Mouse (Mus musculus): Measurements from ENCODE around the gene Tsen15. TPM values are rescaled to one million over a fixed set of nuclear protein-coding genes. Genes with fewer than 3 reads are reported as not detected.

Tsen15 gene
- polyA plus RNA-seq (2014; fragmentation: Nextera tagmentation; extraction: Ambion mirVana), result 43.3 and 45.9 TPM in 2 replicates

DNA sequence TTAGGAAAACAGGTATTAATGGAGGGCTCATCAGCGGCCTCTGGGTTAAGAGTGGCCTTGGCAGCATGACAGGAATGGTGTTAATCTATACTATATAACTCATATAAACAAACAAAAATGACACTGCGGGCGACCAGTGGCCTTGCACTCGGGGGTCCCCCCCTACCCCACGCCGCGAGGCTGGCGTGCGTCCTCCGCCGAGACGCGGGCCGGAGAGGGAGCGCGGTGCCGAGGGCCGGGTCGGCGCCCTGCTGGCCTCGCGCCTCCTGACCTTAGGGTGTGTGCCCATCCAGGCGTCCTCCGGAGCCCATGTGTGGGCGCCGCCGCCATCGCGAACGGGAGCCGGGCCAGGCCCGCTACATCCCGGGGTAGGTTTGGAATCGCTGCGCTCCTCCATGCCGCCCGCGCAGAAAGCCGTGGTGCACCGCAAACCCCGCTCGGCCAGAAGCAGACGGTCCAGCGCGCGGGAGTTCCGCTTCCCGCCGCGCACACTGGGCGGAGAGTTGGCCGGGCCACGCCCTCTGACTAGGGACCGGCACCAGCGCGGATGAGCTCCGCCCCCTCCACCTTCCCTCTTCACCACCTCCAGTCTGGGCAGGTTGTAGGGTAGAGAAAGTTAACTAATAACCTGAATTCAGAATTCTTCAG is at the start of gene Tsen15:
Gene Tsen15 (minus strand): TSS at position 501 of the 648 bp plus-strand sequence.
- H3K4me2 ChIP-seq (ENCODE audit: low read length), result peak within 1 kb of the TSS; percentile 69
- no peaks in the 10 kb centered on the region for H3K4me1 ChIP-seq (ENCODE audit: control insufficient read depth, insufficient read depth, low read length)
- ATAC-seq (peak; percentile 98), DNase-seq (ENCODE audit: low spot score) (peak; percentile 72)
- H3K4me3 ChIP-seq (ENCODE audit: low read depth, low read length), result peak within 1 kb of the TSS; percentile 75
- no peaks in the 10 kb centered on the region for H3K27me3 ChIP-seq (replicated peaks; ENCODE audit: control insufficient read depth, insufficient read depth, low read length)
- H3K9ac ChIP-seq (ENCODE audit: low read length), result peak within 1 kb of the TSS; percentile 73
- H3K27ac ChIP-seq (ENCODE audit: low read depth, low read length), result no peak within 1 kb of the TSS
- under 1% methylated on average over 56 of the region's 57 CpGs for WGBS
- H3K36me3 ChIP-seq (ENCODE audit: control insufficient read depth, insufficient read depth, low read length), result 0 out of 2 replicates have a peak, but pooled peaks cover 3% of the 10 kb centered on the region
- H3K9me3 ChIP-seq (replicated peaks; ENCODE audit: control insufficient read depth, low read length), result no peaks in the 10 kb centered on the region

DNA sequence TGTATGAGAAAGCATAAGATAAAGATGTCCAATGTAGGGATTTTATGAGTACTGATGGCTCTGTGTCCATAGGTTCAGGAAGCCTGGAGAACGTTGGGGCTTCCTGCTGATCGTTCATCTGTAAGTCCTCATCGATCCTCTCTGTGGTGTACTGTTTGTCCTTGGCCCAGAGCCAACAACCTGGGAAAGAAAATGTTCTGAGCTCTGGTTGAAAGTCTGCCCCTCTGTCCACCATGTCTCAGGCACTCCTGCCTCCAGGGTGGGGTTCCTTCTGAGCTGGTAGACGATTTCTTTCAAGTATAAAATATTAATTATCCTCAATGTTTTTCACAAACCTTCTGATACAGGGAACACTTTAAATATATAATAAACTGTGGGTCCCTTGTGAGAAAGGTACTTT is 47.7 kb upstream of the Tsen15 start:
- Histone ChIP-seq H3K4me1 (ENCODE audit: control insufficient read depth, insufficient read depth, low read length) (no peaks in the 10 kb centered on the region), H3K4me2 (ENCODE audit: low read length) (no peak overlapping the region), H3K9me3 (replicated peaks; ENCODE audit: control insufficient read depth, low read length) (no peaks in the 10 kb centered on the region), H3K27me3 (replicated peaks; ENCODE audit: control insufficient read depth, insufficient read depth, low read length) (no peaks in the 10 kb centered on the region), H3K36me3 (ENCODE audit: control insufficient read depth, insufficient read depth, low read length) (no peaks in the 10 kb centered on the region), H3K4me3 (ENCODE audit: low read depth, low read length) (no peak overlapping the region), H3K27ac (ENCODE audit: low read depth, low read length) (no peak overlapping the region), H3K9ac (ENCODE audit: low read length) (no peak overlapping the region)
- 82% methylated on average over 4 of the region's 4 CpGs for WGBS
- no peak for DNase-seq (ENCODE audit: low spot score)
- ATAC-seq, result no peak

DNA sequence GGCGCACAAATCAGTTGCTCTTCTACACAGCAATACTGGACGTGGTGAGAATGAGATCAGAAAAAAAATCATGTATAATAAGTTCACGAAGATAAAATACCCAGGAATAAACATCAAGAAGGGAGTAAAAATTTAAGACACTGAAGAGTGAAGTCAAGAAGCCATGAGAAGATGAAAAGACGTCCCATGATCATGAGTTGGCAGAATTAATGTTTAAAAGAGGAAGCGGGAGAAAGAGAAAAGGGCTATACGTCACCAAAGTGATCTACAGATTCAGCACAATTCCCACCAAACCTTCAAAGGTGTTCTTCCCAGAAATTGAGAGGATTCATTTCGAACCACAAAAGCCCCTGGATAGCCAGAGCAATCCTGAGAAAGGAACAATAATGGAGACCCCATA is 43.3 kb upstream of the Tsen15 start:
- no peak for DNase-seq (ENCODE audit: low spot score)
- ATAC-seq, result no peak
- WGBS, result 89% methylated on average over 7 of the region's 7 CpGs
- Histone ChIP-seq H3K9ac (ENCODE audit: low read length) (no peak overlapping the region), H3K36me3 (ENCODE audit: control insufficient read depth, insufficient read depth, low read length) (no peaks in the 10 kb centered on the region), H3K4me3 (ENCODE audit: low read depth, low read length) (no peak overlapping the region), H3K27ac (ENCODE audit: low read depth, low read length) (no peak overlapping the region), H3K4me1 (ENCODE audit: control insufficient read depth, insufficient read depth, low read length) (no peaks in the 10 kb centered on the region), H3K27me3 (replicated peaks; ENCODE audit: control insufficient read depth, insufficient read depth, low read length) (no peaks in the 10 kb centered on the region), H3K4me2 (ENCODE audit: low read length) (no peak overlapping the region), H3K9me3 (replicated peaks; ENCODE audit: control insufficient read depth, low read length) (no peaks in the 10 kb centered on the region)

DNA sequence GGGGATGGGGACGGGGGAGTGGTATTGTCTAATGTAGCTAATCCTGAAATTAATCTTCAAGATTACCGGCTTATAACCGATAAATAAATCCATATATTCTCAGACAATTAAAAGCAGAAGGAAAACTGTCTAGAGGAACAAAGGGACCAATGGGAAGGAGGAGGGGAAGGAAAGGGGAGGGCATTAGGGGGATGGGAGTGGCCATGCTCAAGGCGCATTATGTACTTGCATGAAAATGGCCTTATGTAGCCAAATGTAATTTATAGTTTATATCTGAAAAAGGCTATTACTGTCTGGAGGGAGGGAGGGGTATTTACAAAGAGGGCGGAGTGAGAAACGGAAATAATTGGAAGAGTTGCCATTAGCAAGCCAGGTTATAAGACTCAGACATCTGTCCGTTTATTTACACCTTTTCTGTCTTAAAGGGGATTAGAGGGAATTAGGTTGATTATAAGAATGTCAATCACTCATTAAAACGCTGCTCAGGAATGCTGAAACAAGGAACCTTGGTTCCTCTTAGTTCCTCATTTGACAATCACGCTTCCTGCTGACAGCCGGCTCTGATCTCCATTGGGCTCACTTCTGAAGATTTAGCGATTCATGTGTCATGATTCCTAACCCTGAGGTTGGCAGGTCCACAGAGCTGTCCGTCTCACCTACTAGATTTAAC is 41.6 kb upstream of the Tsen15 start:
- Histone ChIP-seq H3K27me3 (replicated peaks; ENCODE audit: control insufficient read depth, insufficient read depth, low read length) (no peaks in the 10 kb centered on the region), H3K4me1 (ENCODE audit: control insufficient read depth, insufficient read depth, low read length) (no peaks in the 10 kb centered on the region), H3K9ac (ENCODE audit: low read length) (0 out of 2 replicates have a peak overlapping the region, but pooled peaks have one; percentile 1), H3K4me3 (ENCODE audit: low read depth, low read length) (no peak overlapping the region), H3K36me3 (ENCODE audit: control insufficient read depth, insufficient read depth, low read length) (no peaks in the 10 kb centered on the region), H3K27ac (ENCODE audit: low read depth, low read length) (no peak overlapping the region), H3K9me3 (replicated peaks; ENCODE audit: control insufficient read depth, low read length) (no peaks in the 10 kb centered on the region), H3K4me2 (ENCODE audit: low read length) (peak overlapping the region; percentile 21)
- WGBS, result 22% methylated on average over 12 of the region's 12 CpGs
- ATAC-seq (peak; percentile 71), DNase-seq (ENCODE audit: low spot score) (peak; percentile 56)

DNA sequence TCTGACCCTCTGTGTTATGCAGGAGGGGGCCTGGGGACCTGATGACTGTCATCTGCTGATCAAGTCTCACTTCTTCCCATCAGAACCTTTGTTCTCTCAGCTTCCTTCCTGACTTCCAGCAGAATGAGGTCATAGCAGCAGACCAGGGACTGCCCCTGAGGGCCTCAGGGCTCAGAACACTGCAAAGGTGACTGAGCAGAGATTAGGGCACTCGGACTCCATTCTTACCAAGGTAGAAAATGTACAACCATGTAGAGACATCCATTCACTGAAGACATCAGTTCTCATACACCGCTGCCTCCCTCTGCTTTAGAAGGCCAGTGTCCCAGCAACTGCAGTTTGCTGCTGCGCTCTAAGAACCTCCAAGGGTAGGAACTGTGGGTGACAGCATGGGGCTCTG is 36.6 kb upstream of the Tsen15 start:
- Histone ChIP-seq H3K4me3 (ENCODE audit: low read depth, low read length) (no peak overlapping the region), H3K36me3 (ENCODE audit: control insufficient read depth, insufficient read depth, low read length) (no peaks in the 10 kb centered on the region), H3K27ac (ENCODE audit: low read depth, low read length) (no peak overlapping the region), H3K4me1 (ENCODE audit: control insufficient read depth, insufficient read depth, low read length) (no peaks in the 10 kb centered on the region), H3K9ac (ENCODE audit: low read length) (no peak overlapping the region), H3K4me2 (ENCODE audit: low read length) (no peak overlapping the region), H3K27me3 (replicated peaks; ENCODE audit: control insufficient read depth, insufficient read depth, low read length) (no peaks in the 10 kb centered on the region), H3K9me3 (replicated peaks; ENCODE audit: control insufficient read depth, low read length) (no peaks in the 10 kb centered on the region)
- 93% methylated on average over 3 of the region's 3 CpGs for WGBS
- ATAC-seq, result no peak
- DNase-seq (ENCODE audit: low spot score), result no peak

DNA sequence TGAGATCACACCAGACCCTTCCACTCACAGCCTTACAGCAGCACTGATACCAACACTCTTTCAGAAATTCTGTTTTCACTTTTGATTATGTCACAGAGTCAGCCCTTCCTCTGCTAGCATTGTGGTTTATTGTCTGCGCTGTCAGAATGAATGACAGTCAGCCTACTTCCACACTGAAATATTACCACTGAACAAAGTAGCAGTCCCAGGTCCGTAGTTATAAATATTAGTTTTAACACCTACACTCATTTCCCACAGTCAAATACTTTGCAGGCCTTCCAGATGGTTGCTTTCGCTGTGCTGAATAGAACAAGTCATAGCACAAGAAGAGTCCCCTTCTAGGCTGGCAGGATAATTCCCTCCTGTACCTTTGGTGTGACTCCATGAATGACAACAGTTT is 35.8 kb upstream of the Tsen15 start:
- no peaks in the 10 kb centered on the region for H3K27me3 ChIP-seq (replicated peaks; ENCODE audit: control insufficient read depth, insufficient read depth, low read length)
- 89% methylated on average over 3 of the region's 3 CpGs for WGBS

DNA sequence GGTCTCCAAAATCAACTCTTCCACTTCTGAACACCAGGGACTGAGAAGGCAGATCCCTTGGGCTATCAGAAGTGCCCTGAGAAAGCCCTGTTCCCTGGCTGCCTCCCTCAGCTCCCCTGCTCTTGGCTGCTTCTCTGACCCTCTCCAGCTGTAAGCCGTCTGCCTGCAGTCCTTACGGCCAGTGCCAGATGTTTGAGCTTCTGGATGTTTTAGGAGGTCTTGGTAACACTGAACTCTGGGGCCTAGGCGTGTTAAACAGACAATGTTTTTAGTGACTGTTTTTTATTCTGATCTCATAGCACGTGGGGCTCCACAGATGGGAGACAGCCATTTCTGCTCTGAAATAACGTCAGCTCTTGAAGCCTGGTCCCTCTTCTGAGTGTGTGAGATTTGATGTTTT is 31.1 kb upstream of the Tsen15 start:
- Histone ChIP-seq H3K36me3 (ENCODE audit: control insufficient read depth, insufficient read depth, low read length) (no peaks in the 10 kb centered on the region), H3K27ac (ENCODE audit: low read depth, low read length) (no peak overlapping the region), H3K9me3 (replicated peaks; ENCODE audit: control insufficient read depth, low read length) (no peaks in the 10 kb centered on the region), H3K4me2 (ENCODE audit: low read length) (no peak overlapping the region), H3K9ac (ENCODE audit: low read length) (no peak overlapping the region), H3K27me3 (replicated peaks; ENCODE audit: control insufficient read depth, insufficient read depth, low read length) (no peaks in the 10 kb centered on the region), H3K4me1 (ENCODE audit: control insufficient read depth, insufficient read depth, low read length) (no peaks in the 10 kb centered on the region; the same call in 1 of the 2 replicates), H3K4me3 (ENCODE audit: low read depth, low read length) (no peak overlapping the region)
- WGBS, result 51% methylated on average over 5 of the region's 5 CpGs
- DNase-seq (ENCODE audit: low spot score) (no peak), ATAC-seq (no peak)

More for the DNA sequence above, 35.8 kb upstream of the Tsen15 start:
- H3K4me2 ChIP-seq (ENCODE audit: low read length), result no peak overlapping the region
- DNase-seq (ENCODE audit: low spot score) (no peak), ATAC-seq (no peak)
- H3K9me3 ChIP-seq (replicated peaks; ENCODE audit: control insufficient read depth, low read length), result no peaks in the 10 kb centered on the region
- H3K27ac ChIP-seq (ENCODE audit: low read depth, low read length), result no peak overlapping the region
- no peak overlapping the region for H3K9ac ChIP-seq (ENCODE audit: low read length)
- no peaks in the 10 kb centered on the region for H3K36me3 ChIP-seq (ENCODE audit: control insufficient read depth, insufficient read depth, low read length)
- H3K4me1 ChIP-seq (ENCODE audit: control insufficient read depth, insufficient read depth, low read length), result no peaks in the 10 kb centered on the region
- H3K4me3 ChIP-seq (ENCODE audit: low read depth, low read length), result no peak overlapping the region

DNA sequence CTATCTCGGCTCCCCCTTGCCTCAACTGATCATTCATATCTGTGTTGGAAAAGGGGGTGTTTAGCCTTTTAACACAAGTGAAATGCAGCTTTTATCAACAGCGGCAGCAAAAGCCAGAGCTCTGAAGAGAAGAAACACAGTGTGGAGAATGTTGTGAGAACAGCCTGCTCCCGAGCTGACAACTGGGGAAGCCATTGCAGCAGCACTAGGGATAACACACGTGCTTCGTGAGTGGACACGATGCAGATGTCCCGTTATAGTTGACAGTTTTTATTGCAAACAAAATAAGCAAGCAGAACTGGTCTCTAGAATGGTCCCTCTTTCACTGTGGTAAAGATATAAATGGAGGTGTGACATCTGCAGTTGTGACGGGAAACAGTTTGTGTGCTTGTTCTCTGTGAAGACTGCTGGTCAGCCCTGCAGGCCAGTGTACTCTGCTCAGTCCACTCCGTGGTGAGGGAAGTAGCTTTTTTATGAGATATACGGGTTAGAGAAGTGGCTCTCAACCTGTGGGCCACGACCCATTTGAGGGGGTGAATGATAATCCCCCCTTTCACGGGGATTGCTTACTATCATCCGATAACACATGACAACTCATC is 29.9 kb upstream of the Tsen15 start:
- H3K9me3 ChIP-seq (replicated peaks; ENCODE audit: control insufficient read depth, low read length), result no peaks in the 10 kb centered on the region
- no peak overlapping the region for H3K27ac ChIP-seq (ENCODE audit: low read depth, low read length)
- 90% methylated on average over 13 of the region's 13 CpGs for WGBS
- no peak overlapping the region for H3K4me2 ChIP-seq (ENCODE audit: low read length)
- ATAC-seq (no peak), DNase-seq (ENCODE audit: low spot score) (no peak)
- no peak overlapping the region for H3K9ac ChIP-seq (ENCODE audit: low read length)
- no peak overlapping the region for H3K4me3 ChIP-seq (ENCODE audit: low read depth, low read length)
- no peaks in the 10 kb centered on the region; the same call in 1 of the 2 replicates for H3K4me1 ChIP-seq (ENCODE audit: control insufficient read depth, insufficient read depth, low read length)
- H3K36me3 ChIP-seq (ENCODE audit: control insufficient read depth, insufficient read depth, low read length), result no peaks in the 10 kb centered on the region
- H3K27me3 ChIP-seq (replicated peaks; ENCODE audit: control insufficient read depth, insufficient read depth, low read length), result no peaks in the 10 kb centered on the region

DNA sequence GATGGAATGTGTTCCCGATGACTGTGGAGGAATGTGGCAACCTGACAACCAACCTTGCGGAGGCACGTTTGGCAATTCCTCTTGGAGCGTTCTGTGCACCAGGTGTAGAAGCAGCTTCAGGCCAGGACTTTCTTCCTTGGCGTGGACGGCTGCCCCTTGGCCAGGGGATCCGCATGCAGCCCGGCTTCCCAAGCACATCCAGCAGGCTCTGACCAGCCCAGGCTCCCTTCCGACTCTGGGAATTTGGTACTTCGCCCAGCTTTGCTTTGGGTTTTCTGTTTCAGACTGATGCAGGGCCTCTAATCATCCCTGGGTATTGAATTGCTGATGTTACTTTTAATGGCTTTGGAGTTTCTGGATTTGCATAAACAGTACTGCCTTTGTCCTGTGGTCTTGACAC is 28.0 kb upstream of the Tsen15 start:
- 69% methylated on average over 10 of the region's 10 CpGs for WGBS
- Histone ChIP-seq H3K4me2 (ENCODE audit: low read length) (no peak overlapping the region), H3K27ac (ENCODE audit: low read depth, low read length) (no peak overlapping the region), H3K9ac (ENCODE audit: low read length) (no peak overlapping the region), H3K36me3 (ENCODE audit: control insufficient read depth, insufficient read depth, low read length) (no peaks in the 10 kb centered on the region), H3K9me3 (replicated peaks; ENCODE audit: control insufficient read depth, low read length) (no peaks in the 10 kb centered on the region), H3K4me1 (ENCODE audit: control insufficient read depth, insufficient read depth, low read length) (no peaks in the 10 kb centered on the region; the same call in 1 of the 2 replicates), H3K4me3 (ENCODE audit: low read depth, low read length) (no peak overlapping the region), H3K27me3 (replicated peaks; ENCODE audit: control insufficient read depth, insufficient read depth, low read length) (no peaks in the 10 kb centered on the region)
- peak; percentile 43 for DNase-seq (ENCODE audit: low spot score)
- ATAC-seq, result no peak; the same call in 1 of the 2 replicates
